Mouse (Mus musculus) limb, embryonic 14.5 days (tissue): ENCODE results near the gene Fkbp14. TPM values are rescaled to one million over a fixed set of nuclear protein-coding genes. Genes with fewer than 3 reads are reported as not detected.

ENCODE experiments used
- ATAC-seq: fragments of 200-750 bp; cut with Nextera tagmentation; 2 replicates; pipeline ENCODE4 v1.8.0; 2017; ENCODE audit warnings: low read depth, moderate number of reproducible peaks, moderate TSS enrichment; ENCODE audit not compliant: low FRiP score
- DNase-seq: peaks from one replicate; pipeline ENCODE4 v3.0.0-alpha.2; 2015; ENCODE audit warnings: low spot score
- H3K27ac ChIP-seq: fragments of 300-500 bp; sonication (generic); replicated peaks from 2 replicates; pipeline ENCODE4 v1.5.1; 2014; ENCODE audit warnings: low read depth, mild to moderate bottlenecking, low read length, moderate library complexity, mixed read lengths
- H3K27me3 ChIP-seq: fragments of 300-500 bp; sonication (generic); 2 replicates; pipeline ENCODE4 v1.6.1; 2014; ENCODE audit warnings: low read length, mixed read lengths; ENCODE audit not compliant: control insufficient read depth, insufficient read depth
- H3K36me3 ChIP-seq: fragments of 300-500 bp; sonication (generic); 2 replicates; pipeline ENCODE4 v1.6.1; 2014; ENCODE audit warnings: mild to moderate bottlenecking, low read length, moderate library complexity, mixed read lengths; ENCODE audit not compliant: control insufficient read depth, insufficient read depth
- H3K4me1 ChIP-seq: fragments of 300-500 bp; sonication (generic); 2 replicates; pipeline ENCODE4 v1.6.1; 2014; ENCODE audit warnings: antibody characterized with exemption, low read length, mixed read lengths; ENCODE audit not compliant: control insufficient read depth, insufficient read depth
- H3K4me2 ChIP-seq: fragments of 300-500 bp; sonication (generic); replicated peaks from 2 replicates; pipeline ENCODE4 v1.6.1; 2014; ENCODE audit warnings: low read depth, mild to moderate bottlenecking, low read length, moderate library complexity; ENCODE audit not compliant: severe bottlenecking
- H3K4me3 ChIP-seq: fragments of 300-500 bp; sonication (generic); replicated peaks from 2 replicates; pipeline ENCODE4 v1.5.1; 2014; ENCODE audit warnings: low read length
- H3K9ac ChIP-seq: fragments of 300-500 bp; sonication (generic); 2 replicates; pipeline ENCODE4 v1.6.1; 2014; ENCODE audit warnings: mild to moderate bottlenecking, low read depth, low read length, moderate library complexity; ENCODE audit not compliant: severe bottlenecking
- H3K9me3 ChIP-seq: fragments of 300-500 bp; sonication (generic); 2 replicates; pipeline ENCODE4 v1.6.1; 2016; ENCODE audit warnings: low read length; ENCODE audit not compliant: control insufficient read depth
- POLR2A ChIP-seq: fragments of 200-500 bp; IDR thresholded peaks from 2 replicates; pipeline ENCODE4 v1.8.0; 2012; ENCODE audit warnings: inconsistent platforms, mild to moderate bottlenecking, moderate library complexity, borderline replicate concordance; ENCODE audit not compliant: insufficient read depth, insufficient read length; ENCODE audit errors: extremely low read depth
- WGBS: fragments of 180-500 bp; shearing (Covaris S2); extraction: QIAGEN DNeasy Blood & Tissue Kit; methylation state at CpG from one replicate; pipeline ENCODE4 v1.1.7; 2014; 5-methylcytosine and 5-hydroxymethylcytosine counted together
- polyA plus RNA-seq, 2 experiments: library from polyadenylated mRNA; depleted of rRNA in 1 of 2; stranded (reverse) in 1 of 2; unstranded in 1 of 2; fragments of >200 nt; fragmentation: Nextera tagmentation in 1 of 2; extraction: Ambion mirVana in 1 of 2; gene quantifications; 2 replicates each; pipeline versions ENCODE4 v1.2.1 to v1.2.3; 2012 to 2014

Gene Fkbp14
- polyA plus RNA-seq, 2 experiments, result 57.0 to 71.0 TPM

DNA sequence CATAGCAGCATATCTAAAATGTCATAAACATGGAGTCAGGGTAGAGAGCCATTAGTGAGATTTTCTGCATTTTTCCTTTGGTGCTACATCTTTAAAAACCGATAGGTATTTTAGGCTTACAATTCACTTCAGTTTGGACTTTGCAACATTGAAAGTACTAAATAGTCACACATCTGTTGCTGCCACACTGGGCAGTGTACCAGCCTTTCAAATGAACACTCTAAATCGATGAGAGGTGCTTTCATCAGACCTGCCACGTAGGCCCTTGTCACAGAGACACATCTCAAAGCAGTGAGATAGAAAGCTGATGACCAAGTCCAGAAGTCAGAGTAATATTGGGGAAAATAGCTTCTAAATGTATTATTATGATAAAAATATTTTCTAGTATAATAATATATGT, 31.3 kb upstream of the Fkbp14 start:
- no peaks in the 10 kb centered on the region for H3K27me3 ChIP-seq
- DNase-seq (no peak), ATAC-seq (no peak)
- H3K9ac ChIP-seq, result no peak overlapping the region
- no peak overlapping the region for H3K4me2 ChIP-seq
- no peaks in the 10 kb centered on the region for H3K9me3 ChIP-seq
- no peak for TF ChIP-seq POLR2A
- H3K4me3 ChIP-seq, result no peak overlapping the region
- no peak overlapping the region for H3K27ac ChIP-seq
- no peaks in the 10 kb centered on the region for H3K4me1 ChIP-seq
- WGBS, result 93% methylated on average over 3 of the region's 3 CpGs
- peaks cover 52% of the 10 kb centered on the region for H3K36me3 ChIP-seq

DNA sequence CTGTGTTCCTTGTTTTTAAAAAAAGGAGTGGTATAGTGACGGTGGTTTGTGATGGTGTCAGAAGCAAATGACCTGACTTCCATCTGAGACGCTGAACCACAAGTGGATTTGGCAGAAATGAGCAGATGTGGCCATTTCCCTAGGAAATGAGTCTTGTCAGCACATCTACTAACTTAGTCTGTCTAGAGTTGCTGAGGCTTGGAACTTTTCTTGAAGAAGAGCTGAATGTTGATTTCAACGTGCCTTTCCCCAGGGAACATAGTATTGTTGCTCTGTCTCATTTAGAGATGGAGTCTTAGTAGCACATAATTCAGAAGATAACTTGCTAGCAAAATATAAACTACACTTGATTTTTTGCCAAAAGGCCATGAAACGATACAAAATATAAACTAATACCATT, 23.2 kb upstream of the Fkbp14 start:
- Histone ChIP-seq H3K27me3 (no peaks in the 10 kb centered on the region), H3K4me1 (no peaks in the 10 kb centered on the region), H3K4me3 (no peak overlapping the region), H3K27ac (no peak overlapping the region), H3K9me3 (no peaks in the 10 kb centered on the region), H3K4me2 (no peak overlapping the region), H3K36me3 (peaks cover 57% of the 10 kb centered on the region), H3K9ac (no peak overlapping the region)
- 75% methylated on average over 4 of the region's 4 CpGs for WGBS
- no peak for TF ChIP-seq POLR2A
- DNase-seq (no peak), ATAC-seq (no peak)

DNA sequence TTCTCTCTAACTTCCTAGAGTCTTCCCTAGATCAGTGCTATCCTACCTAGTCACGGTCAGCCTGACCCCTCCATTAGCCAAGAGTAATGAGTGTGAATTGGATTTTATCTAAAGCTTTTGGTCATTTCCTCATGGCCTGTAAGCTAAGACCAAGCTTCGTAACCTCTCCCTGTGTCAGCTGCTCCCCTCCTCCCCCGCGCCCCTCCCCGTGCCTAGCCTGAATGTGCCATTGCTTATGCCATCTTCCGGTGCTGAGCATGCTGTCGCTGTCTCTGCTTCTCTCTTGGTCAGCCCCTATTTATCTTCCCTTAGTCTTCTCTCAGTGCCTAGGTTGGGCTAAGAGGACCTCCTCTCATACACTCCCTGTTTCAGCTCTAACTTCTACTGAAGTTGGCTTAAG, 22.4 kb upstream of the Fkbp14 start:
- WGBS, result 91% methylated on average over 7 of the region's 7 CpGs
- Histone ChIP-seq H3K4me2 (no peak overlapping the region), H3K27me3 (no peaks in the 10 kb centered on the region), H3K36me3 (peaks cover 52% of the 10 kb centered on the region), H3K9me3 (no peaks in the 10 kb centered on the region), H3K9ac (no peak overlapping the region), H3K4me3 (no peak overlapping the region), H3K27ac (no peak overlapping the region), H3K4me1 (no peaks in the 10 kb centered on the region)
- no peak for TF ChIP-seq POLR2A
- ATAC-seq, result no peak
- no peak for DNase-seq

DNA sequence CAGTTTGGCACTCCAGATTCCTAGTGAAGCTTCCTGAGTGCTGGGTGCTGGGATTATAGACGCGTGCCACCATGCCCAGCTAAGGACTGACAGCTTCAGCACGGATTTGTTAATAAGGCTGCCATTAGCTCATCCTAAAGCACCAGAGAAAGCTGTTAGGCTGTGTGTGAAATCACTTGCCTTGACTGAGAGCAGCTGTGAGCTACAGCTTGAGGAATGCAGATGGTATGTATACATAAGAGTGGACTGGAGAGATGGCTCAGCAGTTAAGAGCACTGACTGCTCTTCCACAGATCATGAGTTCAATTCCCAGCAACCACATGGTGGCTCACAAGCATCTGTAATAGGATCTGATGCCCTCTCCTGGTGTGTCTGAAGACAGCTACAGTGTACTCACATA, 20.3 kb upstream of the Fkbp14 start:
- no peak overlapping the region for H3K27ac ChIP-seq
- TF ChIP-seq POLR2A, result no peak
- H3K36me3 ChIP-seq, result peaks cover 38% of the 10 kb centered on the region
- 54% methylated on average over 3 of the region's 3 CpGs for WGBS
- no peaks in the 10 kb centered on the region for H3K27me3 ChIP-seq
- H3K4me1 ChIP-seq, result no peaks in the 10 kb centered on the region
- no peaks in the 10 kb centered on the region for H3K9me3 ChIP-seq
- H3K9ac ChIP-seq, result no peak overlapping the region
- no peak for ATAC-seq
- no peak overlapping the region for H3K4me2 ChIP-seq
- H3K4me3 ChIP-seq, result no peak overlapping the region
- no peak for DNase-seq

DNA sequence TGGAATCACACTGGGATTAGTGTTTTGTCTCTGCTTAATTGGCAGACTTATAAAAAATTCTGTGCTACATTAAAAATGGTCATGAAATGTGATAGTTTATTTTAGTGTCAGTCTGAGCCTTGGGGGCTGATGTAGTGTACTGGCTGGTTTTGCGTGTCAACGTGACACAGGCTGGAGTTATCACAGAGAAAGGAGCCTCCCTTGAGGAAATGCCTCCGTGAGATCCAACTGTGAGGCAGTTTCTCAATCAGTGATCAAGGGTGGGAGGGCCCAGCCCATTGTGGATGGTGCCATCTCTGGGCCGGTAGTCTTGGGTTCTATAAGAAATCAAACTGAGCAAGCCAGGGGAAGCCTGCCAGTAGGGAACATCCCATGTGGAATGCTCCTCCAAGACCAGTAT, 9.1 kb upstream of the Fkbp14 start:
- H3K9ac ChIP-seq, result no peak overlapping the region
- H3K4me3 ChIP-seq, result no peak overlapping the region
- H3K9me3 ChIP-seq, result no peaks in the 10 kb centered on the region; the same call in 1 of the 2 replicates
- WGBS, result 52% methylated on average over 4 of the region's 4 CpGs
- ATAC-seq (no peak), DNase-seq (no peak)
- peaks cover 14% of the 10 kb centered on the region; the same call in 1 of the 2 replicates for H3K36me3 ChIP-seq
- H3K27ac ChIP-seq, result no peak overlapping the region
- no peak overlapping the region for H3K4me2 ChIP-seq
- TF ChIP-seq POLR2A, result no peak
- peaks cover 12% of the 10 kb centered on the region; the same call in 1 of the 2 replicates for H3K4me1 ChIP-seq
- no peaks in the 10 kb centered on the region for H3K27me3 ChIP-seq
